Mouse (Mus musculus) kidney, postnatal 14 days (tissue): ENCODE results near the gene Snrpn.
"Not testable (repeated sequence)": the region's sequence is repeated elsewhere in the genome, so short reads cannot be mapped to it uniquely, and the experiment has no call there.

Experiments
- DNase-seq: peaks from one replicate; pipeline ENCODE4 v3.0.0; 2022; ENCODE audit warnings: mixed read lengths

The Snrpn gene

DNA sequence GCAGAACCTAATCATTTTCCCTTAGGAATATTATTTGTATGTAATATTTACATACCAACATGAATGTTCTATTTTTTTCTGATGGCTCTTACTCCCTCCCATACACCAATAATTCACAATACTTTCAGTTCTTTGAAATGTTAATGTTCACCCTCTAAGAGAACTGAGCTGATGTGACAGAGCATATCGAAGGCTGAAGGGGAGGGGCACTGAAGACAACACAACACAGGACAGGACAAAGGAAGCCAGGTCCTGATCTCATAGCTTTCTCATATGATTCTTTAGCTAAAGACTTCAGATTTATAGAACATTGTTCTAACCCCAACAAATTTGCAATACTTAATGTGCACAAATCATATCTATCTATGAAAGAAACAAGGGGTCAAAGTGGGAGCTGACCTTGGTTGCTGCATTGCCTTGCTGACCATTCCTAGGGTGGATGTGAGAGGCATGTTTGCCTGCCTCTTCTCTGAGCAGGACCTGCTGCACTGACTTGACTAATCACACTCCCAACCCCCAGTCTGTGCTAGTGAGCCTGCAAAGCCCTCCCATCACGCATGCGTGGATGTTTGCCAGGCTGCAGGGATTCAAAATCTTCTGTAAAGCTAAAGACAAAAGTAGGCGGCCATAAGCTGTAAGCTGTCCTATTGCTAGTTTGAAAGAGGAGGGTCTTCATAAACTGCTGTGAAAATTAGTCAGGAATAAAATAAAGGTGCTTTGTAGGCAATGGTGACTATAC, at the start of gene Snrpn:
TSS of gene Snrpn (minus strand) at position 478 of the 739 bp plus-strand sequence.
- DNase-seq = no peak

DNA sequence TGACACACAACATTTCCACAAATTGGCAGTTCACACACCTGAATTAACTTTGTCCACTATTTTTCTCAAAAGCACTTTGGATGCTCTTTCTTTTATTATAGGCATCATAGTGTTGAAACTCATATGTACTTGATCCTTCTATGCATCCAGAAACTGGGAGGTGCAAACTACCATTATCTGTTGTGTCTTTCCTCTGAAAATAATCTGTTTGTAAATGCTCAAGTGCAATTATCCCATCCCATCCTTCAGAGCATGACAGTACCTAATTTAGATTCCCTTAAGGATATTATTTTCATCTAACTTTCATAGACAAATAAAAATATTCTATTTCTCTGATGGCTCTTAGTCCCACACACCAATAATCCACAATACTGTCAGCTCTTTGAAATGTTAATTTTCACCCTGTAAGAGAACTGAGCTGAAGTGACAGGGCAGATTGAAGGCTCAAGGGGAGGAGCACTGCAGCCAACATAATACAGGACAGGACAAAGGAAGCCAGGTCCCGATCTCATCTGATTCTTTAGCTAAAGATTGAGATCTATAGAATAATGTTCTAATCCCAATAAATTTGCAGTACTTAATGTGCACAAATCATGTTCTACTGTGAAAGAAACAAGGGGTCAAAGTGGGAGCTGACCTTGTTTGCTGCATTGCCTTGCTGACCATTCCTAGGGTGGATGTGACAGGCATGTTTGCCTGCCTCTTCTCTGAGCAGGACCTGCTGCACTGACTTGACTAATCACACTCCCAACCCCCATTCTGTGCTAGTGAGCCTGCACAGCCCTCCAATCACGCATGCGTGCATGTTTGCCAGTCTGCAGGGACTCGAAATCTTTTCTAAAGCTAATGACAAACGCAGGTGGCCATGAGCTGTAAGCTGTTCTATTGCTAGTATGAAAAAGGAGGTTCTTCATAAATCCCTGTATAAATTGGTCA, 30.5 kb upstream of the Snrpn start:
- no peak for DNase-seq

DNA sequence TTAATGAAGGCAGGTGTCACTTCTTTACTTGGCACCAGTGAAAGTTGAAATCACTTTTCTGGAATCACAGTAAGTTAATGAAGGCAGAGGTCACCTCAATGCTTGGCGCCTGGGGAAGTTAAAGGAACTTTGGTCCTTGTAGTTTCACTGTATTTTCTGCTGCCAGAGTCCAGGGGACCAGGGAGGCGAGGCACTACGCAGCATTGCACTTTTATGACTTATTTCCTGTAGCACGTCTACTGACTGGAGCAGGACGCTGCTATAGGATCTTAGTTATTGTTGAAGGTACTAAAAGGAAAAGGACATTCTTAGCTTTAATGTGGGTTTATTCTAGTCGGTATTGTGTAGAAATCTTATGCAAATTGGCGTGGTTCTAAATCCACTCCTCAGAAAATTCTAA, 14.7 kb downstream of the Snrpn start:
- no peak for DNase-seq

DNA sequence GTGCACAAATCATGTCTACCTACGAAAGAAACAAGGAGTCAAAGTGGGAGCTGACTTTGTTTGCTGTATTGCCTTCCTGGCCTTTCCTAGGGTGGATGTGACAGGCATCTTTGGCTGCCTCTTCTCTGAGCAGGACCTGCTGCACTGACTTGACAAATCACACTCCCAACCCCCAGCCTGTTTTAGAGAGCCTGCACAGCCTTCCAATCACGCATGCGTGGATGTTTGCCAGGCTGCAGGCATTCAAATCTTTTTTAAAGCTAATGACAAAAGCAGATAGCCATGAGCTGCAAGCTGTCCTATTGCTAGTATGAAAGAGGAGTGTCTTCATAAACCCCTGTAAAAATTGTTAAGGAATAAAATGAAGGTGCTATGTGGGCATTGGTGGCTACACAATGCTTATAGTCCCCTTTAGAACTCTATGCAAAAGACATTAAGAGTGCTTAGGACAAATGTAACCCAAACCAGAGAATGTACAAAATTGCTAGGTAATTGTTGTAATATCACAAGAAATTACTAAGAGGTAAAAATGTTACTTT, 16.9 kb downstream of the Snrpn start:
- DNase-seq = not testable (repeated sequence)

DNA sequence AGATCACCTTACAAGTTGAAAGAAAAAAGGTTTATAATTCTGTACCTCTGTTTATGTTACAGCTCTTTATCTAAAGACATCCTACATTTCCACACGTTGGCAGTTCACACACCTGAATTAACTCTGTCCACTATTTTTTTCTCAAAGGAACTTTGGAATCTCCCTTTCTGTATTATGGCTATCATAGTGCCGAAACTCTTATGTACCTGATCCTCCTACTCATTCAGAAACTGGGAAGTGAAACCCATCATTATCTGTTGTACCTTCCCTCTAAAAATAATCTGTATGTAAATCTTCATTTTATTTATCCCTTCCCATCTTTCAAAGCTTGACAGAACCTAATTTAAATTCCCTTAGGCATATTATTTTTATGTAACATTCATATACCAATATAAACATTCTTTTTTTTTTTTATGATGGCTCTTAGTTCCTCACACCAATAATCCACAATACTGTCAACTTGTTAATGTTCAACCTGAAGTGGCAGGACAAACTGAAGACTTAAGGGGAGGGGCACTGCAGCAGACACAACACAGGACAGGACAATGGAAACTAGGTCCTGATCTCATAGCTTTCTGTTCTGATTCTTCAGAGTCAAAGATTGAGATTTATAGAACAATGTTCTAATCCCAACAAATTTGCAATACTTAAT, 17.5 kb downstream of the Snrpn start:
- DNase-seq = no peak

DNA sequence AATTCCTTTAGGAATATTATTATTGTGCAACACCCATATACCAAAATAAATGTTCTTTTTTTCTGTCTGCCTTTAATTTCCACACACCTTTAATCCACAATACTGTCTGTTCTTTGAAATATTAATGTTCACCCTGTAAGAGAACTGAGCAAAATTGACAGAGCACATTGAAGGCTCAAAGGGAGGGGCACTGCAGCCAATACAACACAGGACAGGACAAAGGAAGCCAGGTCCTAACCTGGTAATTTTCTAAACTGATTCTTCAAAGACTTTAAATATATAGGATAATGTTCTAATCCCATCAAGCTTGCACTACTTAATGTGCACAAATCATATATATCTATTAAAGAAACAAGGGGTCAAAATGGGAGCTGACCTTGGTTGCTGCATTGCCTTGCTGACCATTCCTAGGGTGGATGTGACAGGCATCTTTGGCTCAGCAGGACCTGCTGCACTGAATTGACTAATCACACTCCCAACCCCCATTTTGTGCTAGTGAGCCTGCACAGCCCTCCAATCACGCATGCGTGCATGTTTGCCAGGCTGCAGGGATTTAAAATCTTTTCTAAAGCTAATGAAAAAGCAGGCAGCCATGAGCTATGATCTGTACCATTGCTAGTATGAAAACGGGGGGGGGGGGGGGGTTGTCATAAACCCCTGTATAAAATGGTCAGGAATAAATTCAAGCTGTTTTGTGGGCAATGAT, 42.7 kb downstream of the Snrpn start:
- no peak for DNase-seq

DNA sequence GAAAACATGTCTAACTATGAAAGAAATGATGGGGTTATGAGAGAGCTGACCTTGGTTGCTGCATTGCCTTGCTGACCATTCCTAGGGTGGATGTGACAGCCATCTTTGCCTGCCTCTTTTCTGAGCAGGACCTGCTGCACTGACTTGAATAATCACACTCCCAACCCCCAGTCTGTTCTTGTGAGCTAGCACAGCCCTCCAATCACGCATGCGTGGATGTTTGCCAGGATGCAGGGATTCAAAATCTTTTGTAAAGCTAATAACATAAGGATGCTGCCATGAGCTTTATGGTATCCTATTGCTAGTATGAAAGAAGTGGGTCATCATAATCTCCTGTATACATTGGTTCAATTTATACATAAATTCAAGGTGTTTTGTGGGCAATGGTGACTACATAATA, 63.7 kb downstream of the Snrpn start:
- no peak for DNase-seq

DNA sequence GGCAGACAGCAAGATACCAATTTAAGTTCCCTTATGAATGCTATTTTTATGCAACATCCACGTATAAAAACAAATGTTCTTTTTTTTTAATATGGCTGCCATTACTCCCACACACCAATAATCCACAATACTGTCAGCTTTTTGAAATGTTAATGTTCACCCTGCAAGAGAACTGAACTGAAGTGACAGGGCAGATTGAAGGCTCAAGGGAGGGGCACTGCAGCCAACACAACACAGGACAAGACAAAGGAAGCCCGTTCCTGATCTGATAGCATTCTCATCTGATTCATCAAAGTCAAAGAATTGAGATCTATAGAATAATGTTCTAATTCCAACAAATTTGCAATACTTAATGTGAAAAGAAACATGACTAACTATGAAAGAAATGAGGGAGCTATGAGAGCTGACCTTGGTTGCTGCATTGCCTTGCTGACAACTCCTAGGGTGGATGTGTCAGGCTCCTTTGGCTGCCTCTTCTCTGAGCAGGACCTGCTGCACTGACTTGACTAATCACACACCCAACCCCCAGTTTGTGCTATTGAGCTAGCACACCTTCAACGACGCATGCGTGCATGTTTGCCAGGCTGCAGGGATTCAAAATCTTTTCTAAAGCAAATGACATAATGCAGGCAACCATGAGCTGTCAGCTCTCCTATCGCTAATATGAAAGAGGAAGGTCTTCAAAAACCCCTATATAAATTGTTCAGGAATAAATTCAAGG, 92.4 kb downstream of the Snrpn start:
- no peak for DNase-seq

DNA sequence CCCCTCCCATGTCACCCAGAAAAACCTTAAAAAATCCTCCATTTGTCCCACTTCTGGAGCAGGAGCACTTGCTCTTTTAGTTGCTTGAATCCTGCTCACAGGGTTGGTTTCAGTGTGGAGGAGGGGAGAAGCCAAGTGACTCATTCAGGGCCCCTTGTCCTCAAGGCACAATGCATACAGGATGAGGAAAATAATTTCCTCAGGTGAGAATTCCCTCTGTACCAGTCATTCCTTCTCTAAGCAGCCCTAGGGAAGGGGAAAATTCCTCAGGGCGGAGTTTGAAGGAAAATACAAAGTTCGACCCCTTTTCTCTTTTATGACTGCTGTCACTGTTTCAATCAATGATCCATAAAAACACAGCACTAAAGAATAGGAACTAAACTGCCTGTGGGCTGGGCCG, 126.8 kb downstream of the Snrpn start:
- no peak for DNase-seq

DNA sequence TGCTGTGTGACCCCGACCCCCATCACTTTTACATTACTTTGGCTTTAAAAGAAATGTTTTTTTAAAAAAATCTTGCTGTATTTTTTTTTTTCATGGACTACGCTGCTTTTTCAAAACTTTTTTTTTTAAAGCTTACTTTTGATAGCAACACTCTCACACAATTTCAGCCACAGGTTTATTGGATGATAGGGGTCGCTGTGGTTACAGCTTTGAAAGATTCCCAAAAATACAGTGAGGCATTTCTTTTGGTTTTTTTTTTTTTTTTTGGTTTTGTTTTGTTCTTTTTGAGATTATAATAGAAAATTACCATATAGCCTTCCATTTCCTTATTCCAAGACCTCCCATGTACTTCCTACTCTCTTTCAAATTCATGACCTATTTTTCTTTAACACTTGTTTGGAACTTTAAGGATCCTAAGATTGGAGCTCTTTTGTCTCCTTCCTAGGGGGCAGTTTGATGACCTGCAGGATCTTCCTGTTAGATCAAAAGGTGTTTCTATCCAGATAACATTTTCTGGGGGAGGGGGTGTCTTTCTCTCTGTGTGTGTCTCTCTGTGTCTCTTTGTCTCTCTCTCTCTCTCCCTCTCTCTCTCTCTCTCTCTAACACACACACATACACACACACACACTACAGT, 132.2 kb downstream of the Snrpn start:
- no peak for DNase-seq

DNA sequence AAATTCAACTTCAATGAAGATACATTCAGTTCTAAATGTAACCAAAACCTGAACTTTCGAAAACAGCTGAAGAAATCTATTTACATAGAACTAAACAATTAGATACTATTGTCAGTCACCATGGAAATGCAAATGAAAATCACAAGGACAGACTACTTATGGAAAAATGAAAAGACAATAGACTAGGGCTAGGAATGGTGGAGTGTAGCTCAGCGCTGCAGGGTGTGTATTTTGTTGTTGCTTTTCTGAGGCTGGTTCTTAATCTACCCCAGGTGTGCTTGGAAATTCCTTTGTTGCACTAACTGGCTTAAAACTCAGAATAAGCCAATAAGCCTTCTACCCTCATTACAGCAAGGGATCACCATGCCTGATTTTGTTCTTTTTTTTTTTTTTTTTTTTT, 133.8 kb downstream of the Snrpn start:
- DNase-seq = no peak

DNA sequence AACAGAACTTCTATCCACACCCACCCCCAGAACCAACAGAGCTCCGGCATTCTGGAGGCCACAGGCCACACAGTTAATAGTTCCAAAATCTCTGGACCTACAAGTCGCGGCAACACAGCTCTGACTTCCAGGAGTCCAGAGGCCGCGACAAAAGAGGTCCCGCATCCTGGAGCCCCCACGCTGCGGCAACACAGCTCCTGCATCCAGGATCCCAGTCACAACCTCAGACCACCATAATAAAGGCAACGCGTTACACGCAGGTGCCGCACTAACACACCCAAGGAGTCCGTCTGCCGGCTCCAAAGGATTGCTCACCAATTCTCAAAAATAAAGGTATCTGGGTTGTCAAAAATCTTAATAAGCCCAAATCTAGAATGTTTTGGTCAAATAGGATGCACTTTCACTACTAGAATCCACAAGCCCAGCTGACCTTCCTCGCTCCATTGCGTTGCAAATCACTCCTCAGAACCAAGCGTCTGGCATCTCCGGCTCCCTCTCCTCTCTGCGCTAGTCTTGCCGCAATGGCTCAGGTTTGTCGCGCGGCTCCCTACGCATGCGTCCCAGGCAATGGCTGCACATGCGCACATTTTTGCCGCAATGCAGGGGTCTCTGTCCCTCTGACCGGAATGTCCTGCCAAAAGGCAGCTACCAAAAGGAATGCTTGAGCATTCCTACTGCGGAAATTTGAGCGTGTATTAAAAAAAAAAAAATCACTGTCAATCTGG, 135.3 kb downstream of the Snrpn start, which contains the start of the genes Snurf and Gm38393:
TSS of gene Snurf (minus strand) at position 444 of the 725 bp plus-strand sequence.
TSS of gene Gm38393 (minus strand) at position 459 of the 725 bp plus-strand sequence.
- DNase-seq = peak; percentile 79

DNA sequence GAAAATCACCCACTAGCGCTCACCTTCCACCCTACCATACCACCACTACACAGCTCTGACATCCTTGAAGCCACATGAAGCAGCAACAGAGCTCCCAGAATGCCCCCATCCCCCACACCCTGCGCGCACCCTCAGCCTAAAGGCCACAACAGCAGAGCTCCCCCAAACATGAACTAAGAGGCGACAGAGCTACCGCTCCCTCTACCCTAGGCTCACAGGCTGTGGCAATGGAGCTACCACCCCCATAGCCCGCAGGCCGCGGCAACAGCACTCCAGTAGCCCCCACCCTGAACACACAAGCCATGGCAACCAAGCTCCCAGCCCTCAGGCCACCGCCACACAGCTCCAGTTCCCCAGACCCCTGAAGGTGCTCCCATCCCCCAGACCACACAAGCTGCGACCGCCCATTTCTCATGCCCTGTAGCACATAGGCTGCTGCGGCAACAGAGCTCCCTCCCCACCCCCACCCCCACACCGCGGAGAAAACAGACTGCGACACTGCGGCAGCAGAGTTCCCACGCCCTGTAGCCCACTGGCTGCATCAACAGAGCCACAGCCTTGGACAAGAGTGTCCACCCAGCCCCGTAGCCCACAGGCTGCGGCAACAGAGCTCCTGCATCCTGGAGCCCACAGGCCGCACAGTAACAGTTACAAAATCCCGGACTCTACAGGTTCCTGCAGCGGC, 136.0 kb downstream of the Snrpn start:
- DNase-seq = peak; percentile 14

DNA sequence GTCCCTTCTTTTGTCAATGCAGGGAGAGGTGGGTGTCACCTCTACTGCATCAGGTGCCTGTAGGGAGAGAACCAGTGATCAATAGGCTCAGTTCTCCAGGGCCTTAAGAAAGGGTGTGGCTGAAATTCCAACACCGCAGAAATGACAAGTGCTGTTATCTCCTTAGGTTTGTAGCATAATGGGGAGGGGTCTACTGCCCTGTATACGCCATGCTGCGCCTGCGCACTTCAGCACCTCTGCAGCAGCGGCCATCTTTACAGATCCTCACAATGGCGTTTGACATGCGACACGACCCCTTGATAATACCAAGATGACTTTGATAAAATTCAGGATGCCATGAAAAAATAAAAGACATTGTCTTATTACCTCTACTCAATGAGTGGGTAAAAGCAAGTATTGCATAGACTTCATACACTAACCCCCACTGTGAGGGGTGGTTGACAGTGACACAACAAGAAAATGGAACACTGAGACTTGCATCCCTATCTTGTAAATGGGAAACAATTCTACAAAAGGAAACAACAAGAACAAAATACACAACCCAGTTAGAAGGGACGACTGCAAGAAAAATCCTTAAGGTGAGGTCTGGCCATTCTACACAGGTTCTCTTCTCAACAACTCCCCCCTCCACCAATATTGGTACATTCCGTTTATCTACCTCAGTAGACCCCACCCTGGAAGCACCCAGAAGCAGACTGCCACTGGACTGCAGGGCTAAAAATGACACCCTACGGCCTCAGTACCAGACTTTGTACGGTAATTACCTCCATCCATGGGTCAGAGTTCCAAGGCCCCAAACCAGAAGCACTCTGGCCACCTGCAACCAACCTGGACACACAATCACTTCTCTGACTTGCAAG, 136.8 kb downstream of the Snrpn start:
- DNase-seq = no peak

DNA sequence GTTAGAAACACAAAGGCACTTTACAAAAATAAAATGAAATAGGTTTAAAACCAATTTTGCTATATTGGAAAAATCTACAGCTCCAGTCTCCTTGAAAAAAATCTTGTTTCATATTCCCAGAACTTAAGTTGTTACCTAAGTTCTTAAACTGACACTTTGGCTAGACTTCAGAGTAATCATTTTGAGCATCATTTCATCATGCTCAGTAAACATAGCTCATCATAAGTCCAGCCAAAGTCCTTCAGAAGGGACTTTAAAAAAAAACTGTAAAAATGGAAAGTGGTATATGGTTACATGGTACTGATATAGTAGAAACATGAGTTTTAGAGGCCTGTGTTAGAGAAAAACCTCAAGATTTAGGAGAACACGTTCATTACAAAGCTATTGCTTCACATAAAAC, 161.4 kb downstream of the Snrpn start:
- no peak for DNase-seq
